Mouse (Mus musculus) heart, adult 2 months (tissue): Measurements from ENCODE around the gene Snrpn.

Experiments
- EP300 ChIP-seq: fragments of 200-500 bp; IDR thresholded peaks from 2 replicates; pipeline ENCODE4 v1.6.1; 2011; ENCODE audit warnings: low read depth, low read length, control low read depth; ENCODE audit not compliant: insufficient read depth
- POLR2A ChIP-seq: fragments of 200-500 bp; IDR thresholded peaks from 2 replicates; pipeline ENCODE4 v1.6.1; 2011; ENCODE audit warnings: mild to moderate bottlenecking, low read depth, low read length, control low read depth; ENCODE audit not compliant: insufficient read depth

DNA sequence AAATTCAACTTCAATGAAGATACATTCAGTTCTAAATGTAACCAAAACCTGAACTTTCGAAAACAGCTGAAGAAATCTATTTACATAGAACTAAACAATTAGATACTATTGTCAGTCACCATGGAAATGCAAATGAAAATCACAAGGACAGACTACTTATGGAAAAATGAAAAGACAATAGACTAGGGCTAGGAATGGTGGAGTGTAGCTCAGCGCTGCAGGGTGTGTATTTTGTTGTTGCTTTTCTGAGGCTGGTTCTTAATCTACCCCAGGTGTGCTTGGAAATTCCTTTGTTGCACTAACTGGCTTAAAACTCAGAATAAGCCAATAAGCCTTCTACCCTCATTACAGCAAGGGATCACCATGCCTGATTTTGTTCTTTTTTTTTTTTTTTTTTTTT lies 133.8 kb downstream of the Snrpn start:
- no peak for TF ChIP-seq POLR2A
- no peak for TF ChIP-seq EP300
